ENCODE assay signal across 10 mouse cellular contexts in genomic region chr5:148548568-148548967, GRCm38 (mm10). TPM values are rescaled to one million over a fixed set of nuclear protein-coding genes. Genes with fewer than 3 reads are reported as not detected.
DNase-seq lines count a peak whose midpoint lies in the region; ATAC-seq lines count a peak whose summit lies in the region.
"Had no signal": no experiment of that assay in that cellular context is flagged by ENCODE, and none has a peak within 500 bp of the region (broad histone marks: within the 10 kb centered on the region; RNA-seq: fewer than 3 reads in every experiment).

No protein-coding gene starts in this region.

- 0 out of 2 replicates have a peak, but pooled peaks cover under 1% of the 10 kb centered on the region for H3K27me3 ChIP-seq in hindbrain, embryonic 13.5 days
- H3K27me3 ChIP-seq in hindbrain, embryonic 10.5 days (ENCODE audit: insufficient read depth, poor library complexity, severe bottlenecking), result peaks cover 3% of the 10 kb centered on the region
- no peaks in the 10 kb centered on the region for H3K27me3 ChIP-seq in midbrain, embryonic 16.5 days (ENCODE audit: control insufficient read depth, insufficient read depth, low read depth, low read length)
- H3K27me3 ChIP-seq: stomach, embryonic 15.5 days had no signal

- H3K27ac ChIP-seq in hindbrain, embryonic 13.5 days, result no peak overlapping the region; the same call in 1 of the 2 replicates
- H3K27ac ChIP-seq in hindbrain, embryonic 10.5 days, result no peak overlapping the region
- no peak overlapping the region for H3K27ac ChIP-seq in midbrain, embryonic 16.5 days (ENCODE audit: low read length)
- H3K27ac ChIP-seq: stomach, embryonic 15.5 days had no signal

- no peaks in the 10 kb centered on the region for H3K9me3 ChIP-seq in hindbrain, embryonic 13.5 days
- no peaks in the 10 kb centered on the region for H3K9me3 ChIP-seq in hindbrain, embryonic 10.5 days
- H3K9me3 ChIP-seq in midbrain, embryonic 16.5 days (replicated peaks; ENCODE audit: control insufficient read depth, low read length, poor library complexity, severe bottlenecking), result no peaks in the 10 kb centered on the region
- H3K9me3 ChIP-seq: stomach, embryonic 15.5 days had no signal

- peak; percentile 21 for DNase-seq in CD4-positive, CD25-positive, alpha-beta regulatory T cell, adult 2 months (ENCODE audit: low read depth, low spot score)
- DNase-seq in hindbrain, embryonic 10.5 days (ENCODE audit: low spot score), result no peak
- DNase-seq in lung, postnatal 36 days, result peak; percentile 42
- no peak for DNase-seq in lung, postnatal 10 days
- DNase-seq in right cerebral cortex, postnatal 25 days, result no peak
- DNase-seq: layer of hippocampus, postnatal 36 days had no signal

- H3K4me1 ChIP-seq in hindbrain, embryonic 13.5 days (replicated peaks), result peaks cover 51% of the 10 kb centered on the region
- peaks cover 56% of the 10 kb centered on the region for H3K4me1 ChIP-seq in hindbrain, embryonic 10.5 days (replicated peaks)
- peaks cover 28% of the 10 kb centered on the region for H3K4me1 ChIP-seq in midbrain, embryonic 16.5 days (ENCODE audit: control insufficient read depth, insufficient read depth, low read length)

- ATAC-seq in CD4-positive, CD25-positive, alpha-beta regulatory T cell, adult 4 months, result no peak
- ATAC-seq in hindbrain, embryonic 13.5 days (ENCODE audit: low FRiP score), result no peak
- no peak for ATAC-seq in midbrain, embryonic 16.5 days

- H3K4me2 ChIP-seq in hindbrain, embryonic 13.5 days, result peak overlapping the region; percentile 86
- H3K4me2 ChIP-seq in midbrain, embryonic 16.5 days (ENCODE audit: low read length), result peak overlapping the region; percentile 27
- H3K4me2 ChIP-seq: stomach, embryonic 15.5 days had no signal

- H3K9ac ChIP-seq in hindbrain, embryonic 13.5 days, result peak overlapping the region; percentile 19; the same call in 1 of the 2 replicates
- H3K9ac ChIP-seq in midbrain, embryonic 16.5 days (ENCODE audit: low read depth, low read length), result no peak overlapping the region
- H3K9ac ChIP-seq: stomach, embryonic 15.5 days had no signal

- no peaks in the 10 kb centered on the region for H3K36me3 ChIP-seq in hindbrain, embryonic 13.5 days
- no peaks in the 10 kb centered on the region for H3K36me3 ChIP-seq in hindbrain, embryonic 10.5 days
- H3K36me3 ChIP-seq in midbrain, embryonic 16.5 days (ENCODE audit: control insufficient read depth, insufficient read depth, low read length), result no peaks in the 10 kb centered on the region
- H3K36me3 ChIP-seq: stomach, embryonic 15.5 days had no signal

- 61% methylated on average over 9 of the region's 9 CpGs for WGBS in hindbrain, embryonic 13.5 days
- 66% methylated on average over 9 of the region's 9 CpGs for WGBS in hindbrain, embryonic 10.5 days
- 81% methylated on average over 9 of the region's 9 CpGs for WGBS in midbrain, embryonic 16.5 days

- peak overlapping the region; percentile 4; the same call in 1 of the 2 replicates for H3K4me3 ChIP-seq in hindbrain, embryonic 13.5 days
- H3K4me3 ChIP-seq in hindbrain, embryonic 10.5 days, result no peak overlapping the region
- H3K4me3 ChIP-seq in midbrain, embryonic 16.5 days (ENCODE audit: low read depth, low read length), result no peak overlapping the region
- H3K4me3 ChIP-seq: stomach, embryonic 15.5 days had no signal

RNA-seq across cellular contexts. Expression of gene Ubl3, which starts 4.0 kb away (rescaled TPM):
- polyA plus RNA-seq in CD4-positive, CD25-positive, alpha-beta regulatory T cell, adult 4 months (2017; shearing (Covaris generic)), result 100 to 1,000 TPM in 1 of 2 experiments, 10 to 100 TPM in 1; 85.9 to 102 TPM
- polyA plus RNA-seq in hindbrain, embryonic 13.5 days (2015; fragmentation: Nextera tagmentation; extraction: Ambion mirVana), result 77.5 and 88.4 TPM in 2 replicates
- 60.8 and 71.8 TPM in 2 replicates for polyA plus RNA-seq in hindbrain, embryonic 10.5 days (2016; fragmentation: Nextera tagmentation; extraction: Ambion mirVana)
- polyA plus RNA-seq in midbrain, embryonic 16.5 days (2015; fragmentation: Nextera tagmentation; extraction: Ambion mirVana), result 79.9 and 84.3 TPM in 2 replicates

Comparison
In these comparisons a context has a peak if more than half of its experiments do, and no peak if none do; other contexts are left out.
1. DNase-seq: peak in CD4-positive, CD25-positive, alpha-beta regulatory T cell, adult 2 months (single experiment) and lung, postnatal 36 days (single experiment); none in hindbrain, embryonic 10.5 days (single experiment), lung, postnatal 10 days (single experiment) and right cerebral cortex, postnatal 25 days (single experiment).